Mouse (Mus musculus) frontal cortex, postnatal 36 days (tissue): ENCODE data around the gene Ch25h.
A peak's percentile ranks its signal among the peaks of the same experiment; 100 is the strongest.

ENCODE experiments used
- DNase-seq, 2 experiments: peaks; one replicate each; pipeline ENCODE4 v3.0.0; 2022; ENCODE audit warnings: low spot score in 2 of 2

Gene Ch25h

DNA sequence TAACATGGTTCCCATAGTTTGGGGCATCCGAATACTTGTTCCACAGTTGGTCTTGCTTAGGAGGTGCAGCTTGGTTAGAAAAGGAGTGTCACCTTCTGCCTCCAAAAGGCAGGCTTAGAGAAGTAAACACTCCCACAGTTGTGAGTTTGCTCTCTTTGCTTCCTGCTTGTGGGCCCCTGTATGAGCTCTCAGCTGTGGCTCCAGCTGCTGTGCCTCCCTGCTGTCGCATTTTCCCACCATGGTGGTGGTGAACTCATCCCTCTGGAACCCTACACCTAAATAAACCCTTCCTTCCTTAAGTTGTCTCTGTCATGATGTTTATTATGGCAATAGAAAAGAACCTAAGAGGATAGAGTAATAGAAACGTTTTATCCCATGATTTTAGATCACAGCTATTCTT, 6.2 kb downstream of the Ch25h start:
- DNase-seq: no peak

DNA sequence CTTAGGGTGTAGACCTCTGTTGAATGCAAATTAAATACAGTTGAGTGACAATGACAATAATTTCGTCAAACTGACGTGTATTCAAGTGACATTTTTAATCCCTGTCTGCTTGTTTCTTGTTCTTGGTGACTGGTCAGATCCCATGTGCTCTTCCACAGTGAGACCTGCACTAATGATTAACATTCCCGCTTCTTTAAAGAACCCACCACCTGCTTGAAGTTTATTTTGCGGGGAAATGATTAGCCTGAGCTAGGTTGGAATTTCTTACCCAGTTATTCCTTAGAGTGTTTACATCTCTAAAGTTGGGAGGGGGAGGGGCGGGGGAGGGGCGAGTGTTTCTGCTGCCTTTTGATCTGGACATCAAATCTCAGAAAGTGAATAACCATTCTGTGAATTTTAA, 6.7 kb downstream of the Ch25h start:
- no peak for DNase-seq

DNA sequence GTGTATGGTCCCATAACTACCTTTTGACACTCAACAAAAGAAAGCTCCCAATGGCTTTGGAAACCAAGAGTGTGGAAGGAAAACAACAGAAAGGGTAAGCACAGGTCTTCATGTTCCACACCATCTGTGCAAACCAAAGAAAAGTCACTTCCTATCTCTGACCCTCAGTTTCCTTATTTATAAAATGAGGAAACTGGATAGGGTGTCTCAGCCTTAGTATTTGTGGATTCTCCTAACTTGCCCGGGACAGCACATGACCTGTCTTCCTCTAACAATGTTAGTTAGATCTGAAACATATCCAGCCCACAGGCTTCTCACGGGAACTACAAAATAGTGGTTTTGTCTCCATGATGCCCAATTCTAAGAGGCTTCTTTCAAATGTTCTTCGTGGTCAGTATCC, 10.5 kb downstream of the Ch25h start:
- DNase-seq: no peak

DNA sequence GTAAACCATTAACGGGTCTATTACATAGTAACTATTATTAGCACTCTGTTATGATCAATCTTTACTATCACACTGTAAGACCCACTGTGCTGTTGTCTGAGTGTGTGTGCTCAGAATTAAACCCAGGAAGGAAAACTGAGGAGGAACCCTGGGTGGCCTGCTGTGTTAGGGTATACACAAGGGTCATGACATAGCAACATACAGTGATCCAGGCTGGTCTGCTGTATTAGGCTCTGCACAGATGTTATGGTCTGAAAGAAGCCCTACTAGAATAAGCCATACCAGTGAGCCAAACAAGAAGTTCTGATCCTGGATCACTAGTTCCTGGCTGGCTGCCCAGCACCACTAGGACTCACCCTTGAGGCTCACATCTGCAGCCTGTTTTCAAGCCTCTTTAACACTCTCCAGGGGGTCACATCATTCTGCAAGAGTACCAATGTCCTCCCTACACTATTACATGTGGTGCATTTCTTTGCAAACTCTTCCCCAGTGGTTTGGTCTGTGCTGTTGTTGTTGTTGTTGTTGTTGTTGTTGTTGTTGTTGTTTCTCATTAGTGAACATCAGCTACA, 13.4 kb downstream of the Ch25h start:
- no peak for DNase-seq

DNA sequence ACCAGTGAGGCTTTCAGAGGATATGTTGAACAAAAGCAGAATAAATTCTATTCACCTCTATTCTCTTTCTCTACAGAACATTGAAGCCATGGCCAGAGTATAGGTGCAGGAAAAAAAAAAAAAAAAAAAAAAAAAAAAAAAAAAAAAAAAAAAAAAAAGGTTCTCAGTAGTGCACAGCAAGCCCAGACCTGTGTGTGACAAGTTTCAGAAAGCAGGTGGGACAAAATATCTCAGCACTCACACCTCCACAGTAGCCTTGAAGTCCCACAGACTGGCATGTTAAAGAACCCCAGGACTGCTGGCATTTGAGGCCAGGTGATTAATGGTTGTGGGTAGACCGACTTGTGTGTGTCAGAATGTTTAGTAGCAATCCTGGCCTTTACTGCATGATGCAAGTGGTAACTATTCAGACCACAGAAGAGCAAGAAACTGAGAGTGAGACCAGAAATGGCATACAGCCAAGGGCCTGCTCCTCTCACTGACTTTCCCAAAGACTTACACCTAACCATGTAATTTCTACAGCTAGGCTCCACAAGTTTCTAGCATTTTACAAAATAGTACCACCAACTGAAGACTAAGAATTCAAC, 24.1 kb downstream of the Ch25h start:
- no peak for DNase-seq

DNA sequence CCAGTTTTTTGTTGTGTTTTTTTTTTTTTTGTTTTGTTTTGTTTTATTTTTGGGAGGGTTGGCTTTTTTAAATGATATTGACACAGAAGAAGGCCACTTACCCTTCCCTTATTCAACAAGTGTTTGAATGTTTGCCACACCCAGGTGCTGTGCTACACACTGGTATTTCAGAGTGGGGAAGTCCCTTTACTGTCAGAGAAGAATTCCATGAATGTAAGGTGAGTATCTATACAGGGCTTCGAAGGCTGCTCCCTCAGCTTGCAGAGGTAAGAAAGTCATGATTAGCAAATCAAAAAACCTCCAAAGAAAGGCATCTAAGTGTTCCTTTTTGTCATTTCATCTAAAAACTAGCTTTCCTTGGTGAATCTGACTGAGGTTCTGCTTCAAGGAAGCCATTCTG, 26.1 kb downstream of the Ch25h start:
- no peak for DNase-seq

DNA sequence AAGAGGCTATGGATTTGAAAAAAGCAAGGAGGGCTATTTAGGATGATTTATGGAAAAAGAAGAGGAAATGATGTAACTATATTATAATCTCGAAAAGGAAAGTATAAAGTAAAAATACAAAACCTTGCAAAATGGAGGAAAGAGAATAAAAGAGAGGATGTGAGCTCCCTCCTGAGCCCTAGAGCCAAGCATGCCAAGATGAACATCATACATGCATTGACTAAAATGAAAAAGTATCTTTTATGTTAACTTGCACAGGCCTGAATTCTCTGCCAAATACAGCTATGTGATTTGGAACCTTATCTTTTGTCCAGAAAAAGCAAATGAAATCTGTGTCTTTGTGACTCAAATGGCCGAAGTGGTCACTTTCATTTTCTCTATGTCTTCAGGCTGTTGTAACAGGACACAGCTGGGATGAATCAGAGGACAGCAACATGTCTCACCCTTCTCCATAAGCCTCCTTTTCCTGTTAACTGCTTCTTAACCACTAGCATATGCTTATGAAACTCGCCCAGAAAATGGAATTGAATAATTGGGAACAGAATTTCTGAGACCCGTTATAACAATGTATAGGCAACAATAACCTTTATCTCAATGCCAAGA, 29.5 kb downstream of the Ch25h start:
- no peak for DNase-seq

DNA sequence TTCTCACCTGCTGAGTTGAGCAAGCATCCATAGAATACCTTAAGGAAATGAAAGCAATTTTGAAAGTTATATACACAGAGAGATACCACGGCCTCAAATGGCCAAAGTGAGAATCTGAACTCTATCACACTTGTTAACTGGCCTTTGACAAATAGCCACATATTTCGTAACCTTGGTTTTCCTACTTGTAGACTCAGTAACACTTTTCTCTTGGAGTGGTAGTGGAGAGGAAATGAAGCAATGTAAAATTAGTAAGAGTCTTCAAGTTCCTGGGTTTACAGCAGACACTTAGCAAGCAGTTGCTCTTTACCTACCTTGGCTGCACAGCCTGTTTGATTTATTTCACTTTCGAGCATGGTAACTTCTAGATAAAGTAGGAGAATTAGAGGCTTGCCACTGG, 30.2 kb downstream of the Ch25h start:
- DNase-seq: no peak

DNA sequence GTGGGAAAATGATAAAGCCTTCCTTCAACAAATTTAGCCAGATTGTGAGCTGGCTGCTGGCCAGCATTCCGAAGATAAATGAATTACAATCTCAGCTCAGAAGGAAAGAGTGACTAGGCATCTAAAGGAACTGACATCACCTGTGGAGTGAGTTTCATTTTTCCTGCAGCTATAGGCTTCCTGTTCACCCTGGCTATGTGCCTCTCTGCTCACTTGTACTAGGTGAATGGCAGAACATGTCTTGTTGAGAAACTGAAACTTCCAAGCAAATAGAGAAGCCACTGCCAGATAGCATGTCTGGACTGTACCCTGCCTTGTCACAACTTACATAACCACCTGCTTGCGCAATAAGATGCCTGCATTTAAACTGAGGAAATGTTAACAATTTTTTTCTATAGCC, 33.0 kb downstream of the Ch25h start:
- peak in 1 of 2 experiments; percentile 5 for DNase-seq

DNA sequence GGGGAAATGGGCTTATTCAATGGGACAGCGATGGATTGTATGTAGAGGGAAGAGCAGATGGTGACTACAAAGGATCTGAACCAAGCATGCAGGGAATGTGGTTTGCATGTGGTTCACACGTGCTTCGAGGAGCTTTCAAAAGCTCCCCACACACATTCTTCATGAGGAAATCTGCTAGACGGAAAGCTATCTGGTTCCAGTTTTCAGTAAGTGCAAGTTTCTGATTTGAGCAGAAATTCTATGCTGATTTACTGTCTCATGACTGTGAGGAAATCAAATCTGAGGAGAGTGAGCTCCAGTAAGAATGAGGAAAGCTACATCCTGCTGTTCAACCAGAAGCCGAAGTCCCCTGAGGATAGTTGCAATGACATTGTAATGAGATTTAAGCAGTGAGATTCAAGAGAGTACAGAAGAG, 39.8 kb downstream of the Ch25h start:
- no peak for DNase-seq

DNA sequence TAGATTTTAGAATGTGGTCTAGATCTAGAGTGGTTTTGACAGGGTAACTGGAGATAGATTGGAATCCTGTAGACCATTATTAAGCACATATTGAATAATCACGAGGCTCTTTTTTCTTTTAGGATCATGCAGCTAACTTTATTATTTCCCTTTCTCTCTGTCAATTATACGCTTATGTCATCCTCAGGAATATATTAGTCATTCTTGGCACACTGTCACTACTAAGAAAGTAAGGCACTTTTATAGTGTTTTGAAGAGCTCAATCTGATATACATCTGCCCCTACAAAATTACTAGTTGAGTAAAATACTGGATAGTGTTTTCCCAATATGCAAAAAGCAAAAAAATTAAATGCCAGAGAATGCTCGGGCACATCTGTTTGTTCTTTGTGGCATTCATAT, 43.6 kb downstream of the Ch25h start:
- no peak for DNase-seq

DNA sequence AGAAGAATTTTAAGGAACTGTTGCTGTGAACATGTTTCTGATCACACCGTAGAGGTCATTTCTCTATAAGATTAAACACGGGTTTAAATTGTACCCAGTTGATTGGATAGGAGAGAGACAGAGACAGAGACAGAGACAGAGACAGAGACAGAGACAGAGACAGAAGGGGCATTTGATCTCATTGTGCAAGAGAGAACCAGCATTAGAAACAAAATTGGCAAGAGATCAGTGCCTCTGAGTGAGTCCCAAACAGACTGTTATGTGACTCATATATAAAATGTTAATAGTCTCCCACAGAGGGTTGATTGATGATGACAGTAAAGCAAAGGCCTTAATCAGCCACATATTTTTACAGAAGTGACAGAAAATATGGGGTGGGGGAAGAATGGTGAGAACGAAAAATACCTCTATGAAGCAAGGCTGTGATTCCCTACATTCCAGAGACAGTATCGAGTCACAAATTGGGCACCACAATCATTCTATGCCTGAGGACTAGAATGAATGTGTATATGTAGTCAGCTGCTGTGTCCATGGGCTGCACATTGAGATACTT, 51.1 kb downstream of the Ch25h start:
- DNase-seq: no peak
